Mouse (Mus musculus): Measurements from ENCODE around the gene Mrto4. TPM values are rescaled to one million over a fixed set of nuclear protein-coding genes. Genes with fewer than 3 reads are reported as not detected.

Gene Mrto4
- total RNA-seq, 1 experiment: 290 TPM

DNA sequence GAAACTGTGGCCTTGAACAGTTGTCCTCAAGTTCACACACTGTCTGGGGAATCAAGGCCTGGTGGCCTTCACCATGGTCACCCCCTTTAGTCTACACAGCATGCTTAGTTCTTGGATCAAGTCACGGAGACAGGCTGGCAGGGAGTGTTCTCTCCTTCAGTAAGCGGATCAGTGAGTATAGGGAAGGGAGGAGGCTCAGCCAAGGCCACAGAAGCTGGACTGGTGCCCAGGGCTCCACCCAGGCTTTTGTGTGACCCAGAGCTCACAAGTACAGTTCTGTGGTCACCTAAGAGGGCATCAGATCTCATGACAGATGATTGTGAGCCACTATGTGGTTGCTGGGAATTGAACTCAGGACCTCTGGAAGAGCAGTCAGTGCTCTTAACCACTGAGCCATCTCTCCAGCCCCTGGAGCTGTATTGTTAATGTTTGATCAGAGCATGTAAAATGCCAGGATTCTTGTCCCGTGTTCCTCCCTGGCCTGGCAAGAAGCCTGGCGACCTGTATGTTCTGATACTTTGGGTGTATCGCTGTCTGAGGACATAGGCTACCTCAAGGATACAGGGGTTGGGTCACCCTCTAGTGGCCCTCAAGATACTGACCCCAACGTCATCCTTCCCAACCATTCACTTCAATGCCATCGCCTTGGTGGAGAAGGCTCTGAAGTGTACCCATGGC is 10.7 kb downstream of the Mrto4 start:
- Histone ChIP-seq H3K4me3 (ENCODE audit: insufficient read depth in 1 of 2, low read depth in 1 of 2, low read length in 2 of 2, poor library complexity in 1 of 2, severe bottlenecking in 1 of 2) (no peak overlapping the region), H3K9me3 (ENCODE audit: control insufficient read depth, insufficient read depth, low read depth, low read length) (no peaks in the 10 kb centered on the region), H3K27ac (ENCODE audit: insufficient read depth, low read depth, low read length, poor library complexity, severe bottlenecking) (no peak overlapping the region), H3K4me1 (ENCODE audit: control insufficient read depth in 2 of 2, insufficient read depth in 2 of 2, low read length in 2 of 2, poor library complexity in 1 of 2) (peaks cover 3 to 4% of the 10 kb centered on the region in 2 experiments; a peak in 1 of 4 replicates), H3K9ac (ENCODE audit: insufficient read depth, low read depth, low read length, poor library complexity, severe bottlenecking) (no peak overlapping the region), H3K36me3 (ENCODE audit: control insufficient read depth, insufficient read depth, low read length, poor library complexity, severe bottlenecking) (peaks cover 4% of the 10 kb centered on the region)
- DNase-seq (ENCODE audit: low read depth, low spot score): no peak
- in situ Hi-C loops (cut with MboI; ENCODE audit: low sequenced_read_pairs in 2 of 2, unreplicated experiment in 2 of 2): no loop called here
- no peak for TF ChIP-seq MAFK (IDR thresholded peaks at IDR 0.05; ENCODE audit: insufficient read depth, low read depth, low read length)
- TF ChIP-seq HCFC1 (IDR thresholded peaks at IDR 0.05; ENCODE audit: borderline replicate concordance, insufficient read depth, low read length): no peak
- TF ChIP-seq ZC3H11A (IDR thresholded peaks at IDR 0.05; ENCODE audit: borderline replicate concordance, low read depth, low read length): no peak
- no peak for TF ChIP-seq ZNF384 (IDR thresholded peaks at IDR 0.05; ENCODE audit: low read depth, low read length)
- TF ChIP-seq CHD2 (IDR thresholded peaks at IDR 0.05; ENCODE audit: low read depth, low read length): no peak

DNA sequence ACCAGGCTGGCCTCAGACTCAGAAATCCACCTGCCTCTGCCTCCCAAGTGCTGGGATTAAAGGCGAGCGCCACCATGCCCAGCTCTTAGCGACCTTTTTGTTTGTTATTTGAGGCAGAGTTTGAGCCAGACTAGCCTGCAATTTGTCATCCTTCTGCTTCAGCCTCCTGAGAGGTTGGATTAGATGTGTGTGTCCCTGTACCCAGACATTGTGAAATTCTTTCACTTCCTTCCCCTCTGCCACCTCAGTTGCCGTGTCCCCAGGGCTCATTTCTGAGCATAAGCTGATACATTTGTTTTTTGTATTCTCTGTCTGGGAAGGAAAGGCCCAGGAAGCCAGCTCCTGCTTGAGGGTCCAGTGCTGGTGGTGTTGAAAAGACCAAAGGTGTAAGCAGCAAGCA is 11.5 kb downstream of the Mrto4 start:
- in situ Hi-C loops (cut with MboI; ENCODE audit: low sequenced_read_pairs in 2 of 2, unreplicated experiment in 2 of 2): no loop called here
- Histone ChIP-seq H3K4me1 (ENCODE audit: control insufficient read depth in 2 of 2, insufficient read depth in 2 of 2, low read length in 2 of 2, poor library complexity in 1 of 2) (peaks cover 3 to 5% of the 10 kb centered on the region in 2 experiments; a peak in 1 of 4 replicates), H3K36me3 (ENCODE audit: control insufficient read depth, insufficient read depth, low read length, poor library complexity, severe bottlenecking) (no peaks in the 10 kb centered on the region), H3K9me3 (ENCODE audit: control insufficient read depth, insufficient read depth, low read depth, low read length) (no peaks in the 10 kb centered on the region), H3K9ac (ENCODE audit: insufficient read depth, low read depth, low read length, poor library complexity, severe bottlenecking) (no peak overlapping the region), H3K27ac (ENCODE audit: insufficient read depth, low read depth, low read length, poor library complexity, severe bottlenecking) (no peak overlapping the region), H3K4me3 (ENCODE audit: insufficient read depth in 1 of 2, low read depth in 1 of 2, low read length in 2 of 2, poor library complexity in 1 of 2, severe bottlenecking in 1 of 2) (no peak overlapping the region)
- TF ChIP-seq HCFC1 (IDR thresholded peaks at IDR 0.05; ENCODE audit: borderline replicate concordance, insufficient read depth, low read length): no peak
- TF ChIP-seq CHD2 (IDR thresholded peaks at IDR 0.05; ENCODE audit: low read depth, low read length): no peak
- TF ChIP-seq MAFK (IDR thresholded peaks at IDR 0.05; ENCODE audit: insufficient read depth, low read depth, low read length): no peak
- no peak for TF ChIP-seq ZNF384 (IDR thresholded peaks at IDR 0.05; ENCODE audit: low read depth, low read length)
- no peak for TF ChIP-seq ZC3H11A (IDR thresholded peaks at IDR 0.05; ENCODE audit: borderline replicate concordance, low read depth, low read length)
- no peak for DNase-seq (ENCODE audit: low read depth, low spot score)

DNA sequence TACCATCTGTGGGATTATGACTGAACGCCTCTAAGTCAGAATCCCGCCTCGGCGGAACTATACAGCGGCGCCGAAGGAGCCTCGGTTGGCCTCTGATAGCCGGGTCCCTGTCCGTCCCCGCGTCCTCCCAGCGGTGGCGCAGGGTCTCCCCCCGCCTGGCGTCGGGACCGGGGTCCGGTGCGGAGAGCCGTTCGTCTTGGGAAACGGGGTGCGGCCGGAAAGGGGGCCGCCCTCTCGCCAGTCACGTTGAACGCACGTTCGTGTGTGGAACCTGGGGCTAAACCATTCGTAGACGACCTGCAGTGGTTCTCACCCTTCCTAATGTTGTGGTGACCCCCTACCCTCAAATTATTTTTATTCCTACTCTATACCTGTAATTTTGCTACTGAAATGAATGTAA is 14.2 kb downstream of the Mrto4 start:
- in situ Hi-C loops (cut with MboI; ENCODE audit: low sequenced_read_pairs in 2 of 2, unreplicated experiment in 2 of 2): no loop called here

DNA sequence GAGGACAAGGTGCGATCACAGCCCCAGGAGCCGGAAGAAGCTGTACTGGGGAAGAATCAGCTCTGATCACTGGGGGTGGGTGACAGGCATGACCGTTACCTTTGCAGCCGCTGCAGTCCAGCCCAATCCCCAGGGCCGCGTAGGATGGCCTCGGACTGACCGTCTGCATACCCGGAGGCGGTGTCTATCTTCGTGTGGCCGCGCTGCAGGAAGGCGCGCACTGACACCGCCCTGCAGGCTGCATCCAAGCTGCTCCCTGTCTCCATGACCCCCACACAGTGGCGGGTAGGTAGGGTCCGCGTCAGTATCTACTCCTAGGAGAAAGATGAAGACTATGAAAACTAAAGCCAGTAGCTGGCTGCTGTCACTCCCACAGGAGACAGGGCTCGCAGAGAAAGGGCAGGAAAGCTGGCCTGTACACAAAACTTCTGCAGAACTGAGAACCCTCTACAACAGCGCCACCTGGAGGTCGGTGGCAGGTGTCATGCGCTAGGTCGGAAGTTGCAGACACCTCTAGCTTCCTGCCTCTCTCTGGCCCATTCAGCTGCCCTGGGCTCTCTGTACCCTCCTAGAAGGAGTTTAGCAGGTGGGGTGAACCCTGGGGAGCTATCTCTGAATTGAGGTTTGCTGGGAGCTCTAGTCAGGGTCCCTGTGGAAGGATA is 15.4 kb downstream of the Mrto4 start:
- Histone ChIP-seq H3K4me3 (ENCODE audit: insufficient read depth in 1 of 2, low read depth in 1 of 2, low read length in 2 of 2, poor library complexity in 1 of 2, severe bottlenecking in 1 of 2) (peak overlapping the region; percentile 36 to 48; a peak in 2 of 4 replicates), H3K4me1 (ENCODE audit: control insufficient read depth in 2 of 2, insufficient read depth in 2 of 2, low read length in 2 of 2, poor library complexity in 1 of 2) (peaks cover 3 to 8% of the 10 kb centered on the region in 2 experiments; a peak in 1 of 4 replicates), H3K27ac (ENCODE audit: insufficient read depth, low read depth, low read length, poor library complexity, severe bottlenecking) (no peak overlapping the region), H3K9me3 (ENCODE audit: control insufficient read depth, insufficient read depth, low read depth, low read length) (no peaks in the 10 kb centered on the region), H3K36me3 (ENCODE audit: control insufficient read depth, insufficient read depth, low read length, poor library complexity, severe bottlenecking) (no peaks in the 10 kb centered on the region), H3K9ac (ENCODE audit: insufficient read depth, low read depth, low read length, poor library complexity, severe bottlenecking) (peak overlapping the region; percentile 34; the same call in 1 of the 2 replicates)
- TF ChIP-seq ZC3H11A (IDR thresholded peaks at IDR 0.05; ENCODE audit: borderline replicate concordance, low read depth, low read length) (0 out of 2 replicates have a peak, but pooled peaks have one; percentile 11), CHD2 (IDR thresholded peaks at IDR 0.05; ENCODE audit: low read depth, low read length) (no peak), MAFK (IDR thresholded peaks at IDR 0.05; ENCODE audit: insufficient read depth, low read depth, low read length) (no peak), ZNF384 (IDR thresholded peaks at IDR 0.05; ENCODE audit: low read depth, low read length) (no peak), HCFC1 (IDR thresholded peaks at IDR 0.05; ENCODE audit: borderline replicate concordance, insufficient read depth, low read length) (peak; percentile 37; the same call in 1 of the 2 replicates)
- peak; percentile 92 for DNase-seq (ENCODE audit: low read depth, low spot score)
- in situ Hi-C loops (cut with MboI; ENCODE audit: low sequenced_read_pairs in 2 of 2, unreplicated experiment in 2 of 2): no loop called here

More for the DNA sequence above, 14.2 kb downstream of the Mrto4 start:
- Histone ChIP-seq H3K9ac (ENCODE audit: insufficient read depth, low read depth, low read length, poor library complexity, severe bottlenecking) (peak overlapping the region; percentile 57; the same call in 1 of the 2 replicates), H3K27ac (ENCODE audit: insufficient read depth, low read depth, low read length, poor library complexity, severe bottlenecking) (no peak overlapping the region), H3K4me1 (ENCODE audit: control insufficient read depth in 2 of 2, insufficient read depth in 2 of 2, low read length in 2 of 2, poor library complexity in 1 of 2) (peaks cover 3 to 8% of the 10 kb centered on the region in 2 experiments; a peak in 1 of 4 replicates), H3K9me3 (ENCODE audit: control insufficient read depth, insufficient read depth, low read depth, low read length) (no peaks in the 10 kb centered on the region), H3K4me3 (ENCODE audit: insufficient read depth in 1 of 2, low read depth in 1 of 2, low read length in 2 of 2, poor library complexity in 1 of 2, severe bottlenecking in 1 of 2) (peak overlapping the region; percentile 12 to 55; a peak in 3 of 4 replicates), H3K36me3 (ENCODE audit: control insufficient read depth, insufficient read depth, low read length, poor library complexity, severe bottlenecking) (no peaks in the 10 kb centered on the region)
- no peak for DNase-seq (ENCODE audit: low read depth, low spot score)
- TF ChIP-seq MAFK (IDR thresholded peaks at IDR 0.05; ENCODE audit: insufficient read depth, low read depth, low read length) (no peak), ZC3H11A (IDR thresholded peaks at IDR 0.05; ENCODE audit: borderline replicate concordance, low read depth, low read length) (no peak), CHD2 (IDR thresholded peaks at IDR 0.05; ENCODE audit: low read depth, low read length) (no peak), ZNF384 (IDR thresholded peaks at IDR 0.05; ENCODE audit: low read depth, low read length) (no peak)

Data from ES-E14 (cell line).